Mouse (Mus musculus): Measurements from ENCODE around the gene Onecut1. TPM values are rescaled to one million over a fixed set of nuclear protein-coding genes. Genes with fewer than 3 reads are reported as not detected.

Onecut1 gene
- total and polyA plus RNA-seq, 2 experiments: 1.9 to 32.1 TPM

- DNase-seq (ENCODE audit: extremely low read depth, low read depth, low spot score): peak; percentile 76
- Histone ChIP-seq H3K9ac (ENCODE audit: low read depth, low read length) (no peak overlapping the region), H3K27me3 (ENCODE audit: control insufficient read depth, insufficient read depth, low read length) (no peaks in the 10 kb centered on the region), H3K4me3 (ENCODE audit: insufficient read depth, low read depth, low read length) (no peak overlapping the region), H3K4me1 (ENCODE audit: control insufficient read depth, insufficient read depth, low read length) (peaks cover 9% of the 10 kb centered on the region), H3K36me3 (ENCODE audit: control insufficient read depth, insufficient read depth, low read length) (no peaks in the 10 kb centered on the region), H3K79me2 (ENCODE audit: control insufficient read depth, insufficient read depth, low read length) (no peaks in the 10 kb centered on the region), H3K27ac (replicated peaks; ENCODE audit: insufficient read depth, low read depth, low read length) (no peak overlapping the region)
- TF ChIP-seq POLR2A (IDR thresholded peaks at IDR 0.05; ENCODE audit: extremely low read depth, insufficient read depth, low read length): no peak
- no peak for TF ChIP-seq CTCF (IDR thresholded peaks at IDR 0.05; ENCODE audit: low read depth, low read length)
- 10% methylated on average over 4 of the region's 4 CpGs for WGBS
These were observed 45.2 kb downstream of the Onecut1 start for GRCm38 (mm10) chr9:74906951-74907350.

- Histone ChIP-seq H3K36me3 (ENCODE audit: control insufficient read depth, insufficient read depth, low read length) (no peaks in the 10 kb centered on the region), H3K27me3 (ENCODE audit: control insufficient read depth, insufficient read depth, low read length) (no peaks in the 10 kb centered on the region), H3K27ac (replicated peaks; ENCODE audit: insufficient read depth, low read depth, low read length) (no peak overlapping the region), H3K79me2 (ENCODE audit: control insufficient read depth, insufficient read depth, low read length) (no peaks in the 10 kb centered on the region), H3K4me3 (ENCODE audit: insufficient read depth, low read depth, low read length) (no peak overlapping the region), H3K4me1 (ENCODE audit: control insufficient read depth, insufficient read depth, low read length) (peaks cover 11% of the 10 kb centered on the region), H3K9ac (ENCODE audit: low read depth, low read length) (0 out of 2 replicates have a peak overlapping the region, but pooled peaks have one; percentile 24)
- TF ChIP-seq CTCF (IDR thresholded peaks at IDR 0.05; ENCODE audit: low read depth, low read length): no peak
- no peak for TF ChIP-seq POLR2A (IDR thresholded peaks at IDR 0.05; ENCODE audit: extremely low read depth, insufficient read depth, low read length)
- DNase-seq (ENCODE audit: extremely low read depth, low read depth, low spot score): peak; percentile 67
- 63% methylated on average over 15 of the region's 15 CpGs for WGBS
These were observed 47.5 kb downstream of the Onecut1 start for GRCm38 (mm10) chr9:74909245-74909644.

GRCm38 (mm10) chr9:74910226-74910759, 48.6 kb downstream of the Onecut1 start:
- no peak overlapping the region for H3K27ac ChIP-seq (replicated peaks; ENCODE audit: insufficient read depth, low read depth, low read length)
- 64% methylated on average over 6 of the region's 6 CpGs for WGBS
- H3K4me3 ChIP-seq (ENCODE audit: insufficient read depth, low read depth, low read length): no peak overlapping the region
- TF ChIP-seq CTCF (IDR thresholded peaks at IDR 0.05; ENCODE audit: low read depth, low read length) (no peak), POLR2A (IDR thresholded peaks at IDR 0.05; ENCODE audit: extremely low read depth, insufficient read depth, low read length) (no peak)
- peaks cover 11% of the 10 kb centered on the region for H3K4me1 ChIP-seq (ENCODE audit: control insufficient read depth, insufficient read depth, low read length)
- H3K36me3 ChIP-seq (ENCODE audit: control insufficient read depth, insufficient read depth, low read length): no peaks in the 10 kb centered on the region
- H3K9ac ChIP-seq (ENCODE audit: low read depth, low read length): no peak overlapping the region
- DNase-seq (ENCODE audit: extremely low read depth, low read depth, low spot score): no peak
- no peaks in the 10 kb centered on the region for H3K27me3 ChIP-seq (ENCODE audit: control insufficient read depth, insufficient read depth, low read length)
- no peaks in the 10 kb centered on the region for H3K79me2 ChIP-seq (ENCODE audit: control insufficient read depth, insufficient read depth, low read length)

- Histone ChIP-seq H3K4me1 (ENCODE audit: control insufficient read depth, insufficient read depth, low read length) (peaks cover 11% of the 10 kb centered on the region), H3K27me3 (ENCODE audit: control insufficient read depth, insufficient read depth, low read length) (no peaks in the 10 kb centered on the region), H3K27ac (replicated peaks; ENCODE audit: insufficient read depth, low read depth, low read length) (peak overlapping the region; percentile 92), H3K79me2 (ENCODE audit: control insufficient read depth, insufficient read depth, low read length) (no peaks in the 10 kb centered on the region), H3K9ac (ENCODE audit: low read depth, low read length) (peak overlapping the region; percentile 41; the same call in 1 of the 2 replicates), H3K36me3 (ENCODE audit: control insufficient read depth, insufficient read depth, low read length) (no peaks in the 10 kb centered on the region), H3K4me3 (ENCODE audit: insufficient read depth, low read depth, low read length) (no peak overlapping the region)
- peak; percentile 94 for DNase-seq (ENCODE audit: extremely low read depth, low read depth, low spot score)
- WGBS: 42% methylated on average over 4 of the region's 4 CpGs
- TF ChIP-seq CTCF (IDR thresholded peaks at IDR 0.05; ENCODE audit: low read depth, low read length) (no peak), POLR2A (IDR thresholded peaks at IDR 0.05; ENCODE audit: extremely low read depth, insufficient read depth, low read length) (no peak)
These were observed 49.7 kb downstream of the Onecut1 start for GRCm38 (mm10) chr9:74911430-74911829.

GRCm38 (mm10) chr9:74911919-74912318, 50.2 kb downstream of the Onecut1 start:
- 48% methylated on average over 2 of the region's 2 CpGs for WGBS
- no peaks in the 10 kb centered on the region for H3K79me2 ChIP-seq (ENCODE audit: control insufficient read depth, insufficient read depth, low read length)
- peak overlapping the region; percentile 92 for H3K27ac ChIP-seq (replicated peaks; ENCODE audit: insufficient read depth, low read depth, low read length)
- H3K9ac ChIP-seq (ENCODE audit: low read depth, low read length): peak overlapping the region; percentile 44
- H3K36me3 ChIP-seq (ENCODE audit: control insufficient read depth, insufficient read depth, low read length): no peaks in the 10 kb centered on the region
- no peaks in the 10 kb centered on the region for H3K27me3 ChIP-seq (ENCODE audit: control insufficient read depth, insufficient read depth, low read length)
- TF ChIP-seq CTCF (IDR thresholded peaks at IDR 0.05; ENCODE audit: low read depth, low read length) (no peak), POLR2A (IDR thresholded peaks at IDR 0.05; ENCODE audit: extremely low read depth, insufficient read depth, low read length) (no peak)
- no peak for DNase-seq (ENCODE audit: extremely low read depth, low read depth, low spot score)
- H3K4me1 ChIP-seq (ENCODE audit: control insufficient read depth, insufficient read depth, low read length): peaks cover 11% of the 10 kb centered on the region
- H3K4me3 ChIP-seq (ENCODE audit: insufficient read depth, low read depth, low read length): no peak overlapping the region

GRCm38 (mm10) chr9:74912619-74913376, 51.1 kb downstream of the Onecut1 start:
- TF ChIP-seq CTCF (IDR thresholded peaks at IDR 0.05; ENCODE audit: low read depth, low read length) (no peak), POLR2A (IDR thresholded peaks at IDR 0.05; ENCODE audit: extremely low read depth, insufficient read depth, low read length) (no peak)
- no peak overlapping the region for H3K27ac ChIP-seq (replicated peaks; ENCODE audit: insufficient read depth, low read depth, low read length)
- no peaks in the 10 kb centered on the region for H3K79me2 ChIP-seq (ENCODE audit: control insufficient read depth, insufficient read depth, low read length)
- H3K9ac ChIP-seq (ENCODE audit: low read depth, low read length): no peak overlapping the region
- DNase-seq (ENCODE audit: extremely low read depth, low read depth, low spot score): no peak
- no peaks in the 10 kb centered on the region for H3K27me3 ChIP-seq (ENCODE audit: control insufficient read depth, insufficient read depth, low read length)
- no peaks in the 10 kb centered on the region for H3K36me3 ChIP-seq (ENCODE audit: control insufficient read depth, insufficient read depth, low read length)
- peaks cover 8% of the 10 kb centered on the region for H3K4me1 ChIP-seq (ENCODE audit: control insufficient read depth, insufficient read depth, low read length)
- 88% methylated on average over 19 of the region's 19 CpGs for WGBS
- H3K4me3 ChIP-seq (ENCODE audit: insufficient read depth, low read depth, low read length): no peak overlapping the region

Data from liver, adult 2 months (tissue).